Mouse (Mus musculus) adrenal gland, adult 18-20 months (tissue): ENCODE results near the gene Zfp637. TPM values are rescaled to one million over a fixed set of nuclear protein-coding genes. Genes with fewer than 3 reads are reported as not detected.
"Not testable (repeated sequence)": the region's sequence is repeated elsewhere in the genome, so short reads cannot be mapped to it uniquely, and the experiment has no call there.

ENCODE experiments used
- DNase-seq, 2 experiments: peaks; one replicate each; pipeline ENCODE4 v3.0.0; 2021 to 2022; ENCODE audit warnings: low spot score in 2 of 2
- total RNA-seq, 2 experiments: library from RNA; stranded (reverse); gene quantifications; 1 replicate in 1 of 2; 2 replicates in 1 of 2; pipeline ENCODE4 v1.2.3; 2021

Zfp637 gene
- total RNA-seq, 2 experiments from 2014 or later, result 29.2 to 29.5 TPM

GRCm38 (mm10) chr6:117862899-117863620 is 22.1 kb downstream of the Zfp637 start:
- DNase-seq, result peak in 1 of 2 experiments; percentile 36

GRCm38 (mm10) chr6:117863751-117864150 is 22.8 kb downstream of the Zfp637 start:
- DNase-seq, result no peak

DNA sequence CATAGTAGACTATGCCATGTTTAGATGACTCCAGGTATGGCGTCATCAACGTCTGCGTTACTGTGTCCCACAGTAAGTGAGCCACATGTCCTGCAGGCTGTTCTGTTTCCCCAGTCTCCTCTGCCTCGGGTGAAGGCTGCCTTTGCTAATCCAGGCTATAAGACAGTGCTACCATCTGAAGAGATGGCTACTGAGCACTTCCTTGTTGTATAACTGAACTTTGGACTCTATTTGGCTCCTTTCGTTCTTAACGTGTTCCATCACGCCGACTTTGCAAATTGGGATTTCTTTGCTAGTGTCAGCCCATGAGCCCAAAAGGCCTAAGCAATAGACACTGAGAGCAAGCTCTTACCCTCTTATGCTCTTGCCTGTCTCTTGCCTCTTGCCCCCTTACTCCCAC is 27.2 kb downstream of the Zfp637 start:
- DNase-seq, result no peak

GRCm38 (mm10) chr6:117871034-117871433 is 30.1 kb downstream of the Zfp637 start:
- no peak for DNase-seq

- DNase-seq, result not testable (repeated sequence)
Observed at GRCm38 (mm10) chr6:117873450-117873849, 32.5 kb downstream of the Zfp637 start.

DNA sequence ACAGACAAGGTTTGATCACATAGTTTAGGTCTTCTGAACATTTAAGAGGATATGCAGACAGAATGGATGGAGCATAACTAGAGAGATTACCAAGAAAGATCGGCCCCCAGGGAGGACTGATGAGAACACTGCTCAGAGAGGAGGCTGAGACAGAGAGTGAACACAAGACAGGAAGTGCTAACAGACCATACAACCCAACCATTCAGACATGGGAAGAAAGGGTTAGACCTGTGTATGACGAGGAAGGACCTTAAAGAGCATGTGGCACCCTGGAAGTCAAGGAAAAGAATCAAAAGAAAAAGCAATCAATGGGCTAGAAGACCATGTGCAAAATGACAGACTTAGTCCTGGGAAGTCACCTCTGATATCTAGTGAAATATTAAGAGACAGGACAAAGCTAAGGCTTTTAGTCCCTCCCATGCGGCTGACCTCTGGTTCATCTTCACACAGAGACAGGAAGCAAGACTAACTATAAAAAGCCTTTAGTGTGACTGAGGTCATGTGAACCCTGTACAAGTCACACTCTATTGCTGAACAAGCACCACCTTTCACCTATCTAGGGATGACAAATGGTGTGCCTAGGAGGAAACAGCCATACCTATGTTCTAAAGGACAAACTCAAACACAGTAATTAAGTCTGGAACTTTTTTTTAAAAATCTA is 33.8 kb downstream of the Zfp637 start:
- no peak for DNase-seq

GRCm38 (mm10) chr6:117878700-117879407 is 37.9 kb downstream of the Zfp637 start:
- DNase-seq, result no peak

GRCm38 (mm10) chr6:117879408-117880115 is 38.6 kb downstream of the Zfp637 start:
- peak; percentile 100 for DNase-seq

DNA sequence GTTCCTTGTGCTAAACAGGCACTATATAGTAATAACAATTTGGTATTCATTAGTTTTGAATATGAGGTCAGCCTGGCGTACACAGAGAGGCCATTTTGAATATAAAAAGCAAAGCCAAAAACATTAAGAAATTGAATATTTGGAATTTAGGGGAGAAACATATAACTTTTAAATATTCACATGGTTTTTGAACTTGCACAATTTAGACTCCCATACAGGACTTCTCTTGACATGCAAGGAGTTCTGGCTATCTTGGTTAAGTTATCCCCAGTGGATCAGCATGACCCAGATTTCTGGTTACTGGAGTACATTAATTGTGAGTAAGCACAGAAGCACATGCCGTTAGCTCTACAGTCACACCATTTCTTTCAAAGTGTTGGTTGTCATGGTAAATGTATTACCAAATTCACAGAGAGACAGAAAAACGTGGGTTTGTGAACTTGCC is 39.4 kb downstream of the Zfp637 start:
- DNase-seq, result no peak

GRCm38 (mm10) chr6:117881229-117881628 is 40.2 kb downstream of the Zfp637 start:
- no peak for DNase-seq

DNA sequence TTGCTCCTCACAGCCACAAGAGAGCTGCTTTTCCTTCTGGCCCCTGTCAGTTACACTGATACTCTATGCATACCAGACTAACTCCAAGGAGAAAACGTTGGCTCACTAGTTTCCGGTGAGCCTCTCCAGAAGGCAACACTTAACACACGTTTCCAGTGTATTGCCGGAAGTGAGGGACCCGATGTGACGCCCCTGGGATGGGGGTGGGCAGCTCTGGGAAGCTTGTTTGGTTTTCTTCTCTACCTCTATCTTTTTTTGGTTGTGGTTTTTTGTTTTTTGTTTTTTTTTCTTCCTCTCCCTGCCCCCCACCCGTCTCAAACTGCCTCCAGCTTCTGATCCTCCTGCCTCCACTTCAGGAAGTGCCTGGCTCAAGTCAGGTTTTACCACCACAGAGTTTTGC is 41.0 kb downstream of the Zfp637 start:
- no peak for DNase-seq

- DNase-seq, result no peak
Observed at GRCm38 (mm10) chr6:117885943-117886342, 45.0 kb downstream of the Zfp637 start.

DNA sequence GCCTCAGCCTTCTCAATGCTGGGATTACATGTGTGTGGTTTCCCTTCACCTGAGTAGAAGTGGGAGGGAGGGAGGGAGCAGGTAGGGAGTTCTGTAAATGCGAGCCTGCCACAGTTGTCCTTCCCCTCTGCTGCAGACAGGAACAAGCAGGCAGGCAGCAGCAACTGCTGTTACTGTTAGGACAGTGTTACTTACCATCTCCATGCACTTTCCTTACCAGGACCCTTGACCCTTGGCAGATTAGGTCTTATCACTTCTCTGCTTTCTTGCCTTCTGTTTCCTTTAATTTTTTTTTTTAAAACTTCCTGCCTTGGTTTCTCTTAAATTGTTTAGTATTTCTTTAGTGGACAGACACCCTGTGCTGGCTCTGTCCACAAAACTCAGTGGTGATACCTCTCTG is 47.1 kb downstream of the Zfp637 start:
- DNase-seq, result no peak

DNA sequence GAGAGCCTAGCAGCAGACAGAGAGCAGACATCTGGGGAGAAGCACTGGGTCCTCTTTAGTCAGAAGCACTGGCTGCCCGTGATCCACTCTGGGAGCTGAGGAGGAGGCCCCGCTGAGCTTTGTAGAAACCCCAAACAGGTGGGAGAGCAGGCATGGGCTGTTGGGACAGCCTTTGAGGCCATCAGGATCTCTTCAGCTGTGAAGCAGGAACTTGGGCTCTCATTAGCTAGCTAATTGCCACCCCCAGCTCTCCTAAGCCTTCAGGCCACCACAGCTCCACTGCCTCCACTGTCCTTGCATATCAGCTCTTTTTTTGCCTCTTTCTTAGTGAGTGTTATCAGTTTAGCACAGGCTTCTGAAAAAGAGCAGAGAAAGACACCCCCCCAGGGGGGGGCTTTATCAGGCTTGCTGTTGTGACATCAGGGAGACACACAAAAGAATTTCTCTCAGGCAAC is 47.7 kb downstream of the Zfp637 start:
- no peak for DNase-seq

GRCm38 (mm10) chr6:117890257-117890656 is 49.3 kb downstream of the Zfp637 start:
- DNase-seq, result no peak

DNA sequence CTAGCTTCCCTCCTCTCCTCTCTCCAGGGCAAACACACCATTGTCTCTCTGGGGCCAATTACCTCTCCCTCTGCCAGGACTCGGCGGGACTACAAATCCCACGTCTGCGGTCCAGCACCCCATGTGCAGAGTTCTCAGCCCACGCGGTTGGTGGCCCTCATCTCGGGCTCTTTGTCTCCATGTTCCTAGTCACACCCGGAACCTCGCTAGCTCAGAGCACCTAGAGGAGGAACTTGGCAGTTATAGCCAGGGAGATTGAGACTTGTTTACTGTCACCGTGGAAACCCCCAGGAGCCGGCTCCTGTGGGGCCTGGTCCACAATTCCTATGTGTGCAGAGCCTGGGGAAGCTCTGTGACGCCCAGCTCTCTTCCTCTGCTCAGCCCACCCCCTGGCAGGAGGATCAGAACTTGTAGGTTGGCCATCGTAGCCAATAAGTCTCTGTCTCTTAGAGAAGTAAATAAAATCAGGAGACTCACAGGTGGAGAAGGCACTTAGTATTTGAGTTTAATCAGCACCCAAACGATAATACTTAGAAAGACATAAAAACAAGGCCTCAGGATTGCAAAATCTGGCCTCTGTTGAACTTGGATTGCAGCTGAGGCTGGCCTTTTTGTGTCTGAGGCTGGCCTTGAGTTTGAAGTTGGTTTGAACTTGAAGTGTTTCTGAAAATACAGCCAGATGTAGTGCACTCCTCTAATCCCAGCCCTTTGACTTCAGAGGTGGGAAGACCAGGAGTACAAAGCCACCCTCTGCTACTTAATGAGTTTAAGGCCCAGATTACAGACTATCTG is 50.6 kb downstream of the Zfp637 start:
- no peak for DNase-seq

DNA sequence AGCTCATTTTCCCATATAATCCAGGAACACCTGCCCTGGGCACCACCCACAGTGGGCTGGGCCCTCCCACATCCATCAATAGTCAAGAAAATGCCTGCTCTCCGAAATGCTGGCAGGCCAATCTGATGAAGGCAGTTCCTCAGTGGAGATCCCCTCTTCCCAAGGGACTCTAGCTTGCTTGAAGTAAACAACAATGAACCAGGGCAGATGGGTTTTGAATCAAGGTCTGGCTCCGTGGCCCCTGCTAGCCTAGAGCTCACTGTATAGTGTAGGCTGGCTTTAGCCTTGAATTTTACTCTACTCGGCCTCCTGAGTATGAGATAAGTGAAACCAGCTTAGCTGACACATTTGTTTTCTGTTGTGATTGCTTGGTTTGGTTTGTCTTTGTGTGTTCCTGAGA is 51.4 kb downstream of the Zfp637 start:
- no peak for DNase-seq

DNA sequence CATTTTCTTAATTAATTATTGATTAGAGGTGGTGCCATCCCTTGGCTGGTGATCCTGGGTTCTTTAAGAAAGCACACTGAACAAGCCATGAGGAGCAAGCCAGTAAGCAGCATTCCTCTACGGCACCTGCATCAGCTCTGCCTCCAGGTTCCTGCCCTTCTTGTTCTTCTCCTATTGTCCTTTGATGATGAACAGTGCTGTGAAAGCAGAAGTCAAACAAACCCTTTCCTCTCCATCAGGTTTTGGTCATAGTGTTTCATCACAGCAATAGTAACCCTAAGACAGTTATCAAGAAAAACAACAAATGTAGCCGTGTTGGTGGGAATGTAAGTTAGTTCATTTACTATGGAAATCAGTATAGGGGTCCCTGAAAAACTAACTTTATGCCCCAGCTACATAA is 52.5 kb downstream of the Zfp637 start:
- no peak for DNase-seq
